Mouse (Mus musculus) regulatory T cell (primary cell): Measurements from ENCODE around the gene Arl5c.

Source experiments
- in situ Hi-C: fragments of 300-600 bp; cut with MboI, MseI; formaldehyde crosslinking; loops from one replicate; pipeline ENCODE4 v1.15.1; 2025; ENCODE audit warnings: high pct_unique_total_duplicates

The Arl5c gene

DNA sequence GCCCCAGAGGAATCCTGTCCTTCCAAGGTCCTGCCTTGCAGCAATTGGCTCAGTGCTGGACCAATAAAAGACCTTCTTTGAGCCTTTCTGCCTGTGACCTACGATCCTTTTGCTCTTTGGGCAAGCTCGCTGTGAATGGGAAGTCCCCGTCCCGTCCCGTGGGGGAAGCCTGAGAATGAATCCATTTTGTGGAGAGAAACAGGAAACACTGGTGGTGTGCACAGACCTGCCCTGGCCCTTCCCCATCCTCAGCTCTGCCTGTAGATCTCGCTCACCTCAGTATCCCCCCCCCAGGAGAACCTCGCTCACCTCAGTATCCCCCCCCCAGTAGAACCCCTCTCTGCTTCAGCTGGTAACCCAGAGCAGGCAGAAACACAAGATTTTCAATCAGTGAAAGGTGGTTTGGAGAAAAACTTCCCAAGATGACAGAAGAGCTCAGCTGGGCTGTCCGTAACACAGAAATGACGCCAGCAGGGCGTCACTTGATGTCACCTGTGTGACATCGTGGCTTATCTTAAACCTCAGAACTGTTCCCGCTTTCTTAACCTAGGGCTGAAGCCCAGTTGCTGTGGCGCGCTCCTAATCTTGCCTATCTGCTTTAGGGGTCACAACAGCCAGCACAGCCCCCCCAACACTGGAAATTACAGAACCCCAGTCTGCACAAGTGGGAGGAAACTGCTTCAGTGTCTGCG is 53.4 kb downstream of the Arl5c start:
- in situ Hi-C loops: no loop called here
